Mouse (Mus musculus) activated CD4-positive, CD25-positive, alpha-beta regulatory T cell, adult 4 months (primary cell): Measurements from ENCODE around the gene Large1. TPM values are rescaled to one million over a fixed set of nuclear protein-coding genes. Genes with fewer than 3 reads are reported as not detected.
"Not testable (repeated sequence)": the region's sequence is repeated elsewhere in the genome, so short reads cannot be mapped to it uniquely, and the experiment has no call there.

ENCODE experiments used
- ATAC-seq: one replicate; pipeline ENCODE4 v1.8.0; 2017
- polyA plus RNA-seq, 2 experiments: library from polyadenylated mRNA; unstranded; fragments of 100-300 nt; shearing (Covaris generic); gene quantifications; one replicate each; pipeline ENCODE4 v1.2.1; 2017

Gene Large1
- polyA plus RNA-seq, 2 experiments from 2014 or later: 0.17 to 0.30 TPM

GRCm38 (mm10) chr8:73003858-73004257, 349.5 kb downstream of the Large1 start:
- no peak for ATAC-seq

- no peak for ATAC-seq
Measured at GRCm38 (mm10) chr8:72993831-72994230, 359.5 kb downstream of the Large1 start.

GRCm38 (mm10) chr8:72990425-72990824, 362.9 kb downstream of the Large1 start:
- no peak for ATAC-seq

- ATAC-seq: no peak
Measured at GRCm38 (mm10) chr8:72982832-72983231, 370.5 kb downstream of the Large1 start.

GRCm38 (mm10) chr8:72955074-72955473, 398.3 kb downstream of the Large1 start:
- ATAC-seq: no peak

- not testable (repeated sequence) for ATAC-seq
Measured at GRCm38 (mm10) chr8:72941393-72941792, 411.9 kb downstream of the Large1 start.

- no peak for ATAC-seq
Measured at GRCm38 (mm10) chr8:72919182-72919902, 434.0 kb downstream of the Large1 start.

- no peak for ATAC-seq
Measured at GRCm38 (mm10) chr8:72905491-72905890, 447.8 kb downstream of the Large1 start.

GRCm38 (mm10) chr8:72901591-72901990, 451.7 kb downstream of the Large1 start:
- ATAC-seq: no peak

- no peak for ATAC-seq
Measured at GRCm38 (mm10) chr8:72899321-72899720, 454.0 kb downstream of the Large1 start.

GRCm38 (mm10) chr8:72883033-72883432, 470.3 kb downstream of the Large1 start:
- no peak for ATAC-seq

GRCm38 (mm10) chr8:72873411-72873810, 479.9 kb downstream of the Large1 start:
- ATAC-seq: no peak

GRCm38 (mm10) chr8:72846881-72847280, 506.5 kb downstream of the Large1 start:
- no peak for ATAC-seq

GRCm38 (mm10) chr8:72835863-72836262, 517.5 kb downstream of the Large1 start:
- ATAC-seq: peak; percentile 32

- ATAC-seq: no peak
Measured at GRCm38 (mm10) chr8:72833112-72833511, 520.2 kb downstream of the Large1 start.

- no peak for ATAC-seq
Measured at GRCm38 (mm10) chr8:72832371-72832770, 521.0 kb downstream of the Large1 start.

GRCm38 (mm10) chr8:72817655-72818349, 535.5 kb downstream of the Large1 start:
- no peak for ATAC-seq

- no peak for ATAC-seq
Measured at GRCm38 (mm10) chr8:72816679-72817078, 536.7 kb downstream of the Large1 start.

- ATAC-seq: no peak
Measured at GRCm38 (mm10) chr8:72815681-72816080, 537.7 kb downstream of the Large1 start.

GRCm38 (mm10) chr8:72812690-72813089, 540.6 kb downstream of the Large1 start:
- ATAC-seq: no peak

- no peak for ATAC-seq
Measured at GRCm38 (mm10) chr8:72801583-72801982, 551.8 kb downstream of the Large1 start.

GRCm38 (mm10) chr8:72780644-72781043, 572.7 kb downstream of the Large1 start:
- ATAC-seq: no peak

- ATAC-seq: no peak
Measured at GRCm38 (mm10) chr8:72777797-72778196, 575.5 kb downstream of the Large1 start.

GRCm38 (mm10) chr8:72766777-72767176, 586.6 kb downstream of the Large1 start:
- ATAC-seq: no peak
